ENCODE assay signal across 16 mouse cellular contexts in genomic region chr5:143618585-143618984, GRCm38 (mm10). TPM values are rescaled to one million over a fixed set of nuclear protein-coding genes. Genes with fewer than 3 reads are reported as not detected.
A peak's percentile ranks its signal among the peaks of the same experiment; 100 is the strongest.
DNase-seq lines count a peak whose midpoint lies in the region; ATAC-seq and TF ChIP-seq lines count a peak whose summit lies in the region.
"Had no signal": no experiment of that assay in that cellular context is flagged by ENCODE, and none has a peak within 500 bp of the region (broad histone marks: within the 10 kb centered on the region; RNA-seq: fewer than 3 reads in every experiment).

No protein-coding gene starts in this region.

- H3K27me3 ChIP-seq in heart, embryonic 13.5 days (replicated peaks), result no peaks in the 10 kb centered on the region
- no peaks in the 10 kb centered on the region for H3K27me3 ChIP-seq in heart, adult 2 months (ENCODE audit: control insufficient read depth, insufficient read depth, low read length)
- H3K27me3 ChIP-seq in limb, embryonic 10.5 days (ENCODE audit: low read depth, poor library complexity, severe bottlenecking), result no peaks in the 10 kb centered on the region
- H3K27me3 ChIP-seq in liver, embryonic 16.5 days (ENCODE audit: control insufficient read depth, insufficient read depth, low read depth, low read length), result no peaks in the 10 kb centered on the region
- H3K27me3 ChIP-seq: forebrain, embryonic 15.5 days; midbrain, embryonic 15.5 days had no signal

- peaks cover 4% of the 10 kb centered on the region for H3K79me2 ChIP-seq in heart, adult 2 months (replicated peaks; ENCODE audit: control insufficient read depth, insufficient read depth, low read length)

- peaks cover 52% of the 10 kb centered on the region for H3K4me1 ChIP-seq in heart, embryonic 13.5 days
- peaks cover 7% of the 10 kb centered on the region for H3K4me1 ChIP-seq in heart, adult 2 months (ENCODE audit: control insufficient read depth, insufficient read depth, low read length)
- peaks cover 57% of the 10 kb centered on the region for H3K4me1 ChIP-seq in limb, embryonic 10.5 days
- H3K4me1 ChIP-seq in liver, embryonic 16.5 days (ENCODE audit: control insufficient read depth, low read depth, low read length), result peaks cover 26% of the 10 kb centered on the region

- TF ChIP-seq CTCF in heart, adult 2 months (IDR thresholded peaks at IDR 0.05), result no peak

- no peaks in the 10 kb centered on the region for H3K9me3 ChIP-seq in heart, embryonic 13.5 days
- H3K9me3 ChIP-seq in limb, embryonic 10.5 days (replicated peaks), result no peaks in the 10 kb centered on the region
- no peaks in the 10 kb centered on the region for H3K9me3 ChIP-seq in liver, embryonic 16.5 days (replicated peaks; ENCODE audit: control insufficient read depth, low read length)
- H3K9me3 ChIP-seq: forebrain, embryonic 15.5 days; midbrain, embryonic 15.5 days had no signal

- no peak overlapping the region for H3K4me3 ChIP-seq in heart, embryonic 13.5 days
- no peak overlapping the region for H3K4me3 ChIP-seq in heart, adult 2 months
- no peak overlapping the region for H3K4me3 ChIP-seq in limb, embryonic 10.5 days
- no peak overlapping the region for H3K4me3 ChIP-seq in liver, embryonic 16.5 days (ENCODE audit: low read depth, low read length)
- H3K4me3 ChIP-seq: forebrain, embryonic 15.5 days; midbrain, embryonic 15.5 days had no signal

- 46% methylated on average over 7 of the region's 7 CpGs for WGBS in heart, embryonic 13.5 days
- 64% methylated on average over 7 of the region's 7 CpGs for WGBS in heart, adult 2 months
- 68% methylated on average over 7 of the region's 7 CpGs for WGBS in limb, embryonic 10.5 days
- 23% methylated on average over 7 of the region's 7 CpGs for WGBS in liver, embryonic 16.5 days (ENCODE audit: insufficient replicate concordance)

- TF ChIP-seq POLR2A in heart, adult 2 months (IDR thresholded peaks at IDR 0.05; ENCODE audit: insufficient read depth, low read depth, low read length), result no peak

- no peak overlapping the region for H3K9ac ChIP-seq in heart, embryonic 13.5 days
- no peak overlapping the region for H3K9ac ChIP-seq in heart, adult 2 months (ENCODE audit: low read depth, low read length)
- no peak overlapping the region for H3K9ac ChIP-seq in liver, embryonic 16.5 days (ENCODE audit: low read depth, low read length)
- H3K9ac ChIP-seq: forebrain, embryonic 15.5 days; lung, embryonic 14.5 days; midbrain, embryonic 15.5 days had no signal

- no peak for DNase-seq in heart, adult 2 months
- peak; percentile 40 for DNase-seq in lung, postnatal 10 days
- no peak for DNase-seq in lung, postnatal 25 days (ENCODE audit: low spot score)
- DNase-seq in limb, embryonic 10.5 days (ENCODE audit: low spot score), result no peak
- no peak for DNase-seq in thymus, adult 18-20 months
- DNase-seq in cerebellum, postnatal 36 days, result no peak
- DNase-seq: adrenal gland, postnatal 25 days; cerebellum, adult 2 months; lung, embryonic 14.5 days; right cerebral cortex, postnatal 4 days; thymus, postnatal 4 days had no signal

- intact Hi-C loops in heart, adult 2 months (cut with DNase I), result no loop called here

- no peak for ATAC-seq in heart, embryonic 13.5 days (ENCODE audit: extremely low read depth, insufficient number of reproducible peaks, low FRiP score, low TSS enrichment)
- no peak for ATAC-seq in liver, embryonic 16.5 days (ENCODE audit: low read depth)
- ATAC-seq: forebrain, embryonic 15.5 days; hindbrain, postnatal 0 days; midbrain, embryonic 15.5 days had no signal

- H3K27ac ChIP-seq in heart, embryonic 13.5 days (replicated peaks), result peak overlapping the region; percentile 73
- H3K27ac ChIP-seq in heart, adult 2 months, result no peak overlapping the region; the same call in 1 of the 2 replicates
- peak overlapping the region; percentile 75; the same call in 1 of the 2 replicates for H3K27ac ChIP-seq in limb, embryonic 10.5 days
- H3K27ac ChIP-seq in liver, embryonic 16.5 days (ENCODE audit: low read length), result no peak overlapping the region
- H3K27ac ChIP-seq: forebrain, embryonic 15.5 days; hindbrain, postnatal 0 days had no signal

- H3K36me3 ChIP-seq in heart, embryonic 13.5 days, result no peaks in the 10 kb centered on the region
- H3K36me3 ChIP-seq in heart, adult 2 months (ENCODE audit: control insufficient read depth, insufficient read depth, low read length), result no peaks in the 10 kb centered on the region
- H3K36me3 ChIP-seq in limb, embryonic 10.5 days, result no peaks in the 10 kb centered on the region
- no peaks in the 10 kb centered on the region for H3K36me3 ChIP-seq in liver, embryonic 16.5 days (ENCODE audit: control insufficient read depth, insufficient read depth)
- H3K36me3 ChIP-seq: forebrain, embryonic 15.5 days; midbrain, embryonic 15.5 days had no signal

- TF ChIP-seq EP300 in heart, adult 2 months (IDR thresholded peaks at IDR 0.05; ENCODE audit: insufficient read depth, low read depth, low read length), result no peak

- no peak overlapping the region for H3K4me2 ChIP-seq in heart, embryonic 13.5 days
- H3K4me2 ChIP-seq in liver, embryonic 16.5 days (ENCODE audit: low read depth, low read length), result peak overlapping the region; percentile 18; the same call in 1 of the 2 replicates
- H3K4me2 ChIP-seq: forebrain, embryonic 15.5 days; lung, embryonic 14.5 days; midbrain, embryonic 15.5 days had no signal

RNA-seq across cellular contexts. Expression of gene Cyth3, which starts 3.7 kb away (rescaled TPM):
- polyA plus RNA-seq in heart, embryonic 13.5 days (2015; fragmentation: Nextera tagmentation; extraction: Ambion mirVana), result 36.8 and 41.4 TPM in 2 replicates
- total RNA-seq in heart, adult 2 months (2021), result 10 to 100 TPM; 26.1 to 44.6 TPM
- polyA plus RNA-seq in heart, adult 2 months (2012; rRNA removed), result 25.1 and 39.2 TPM in 2 replicates
- polyA plus RNA-seq in limb, embryonic 10.5 days (2016; fragmentation: Nextera tagmentation; extraction: Ambion mirVana), result 47.5 and 59.2 TPM in 2 replicates
- 34.7 and 35.9 TPM in 2 replicates for polyA plus RNA-seq in liver, embryonic 16.5 days (2015; fragmentation: Nextera tagmentation; extraction: Ambion mirVana)

Comparison
In these comparisons a context has a peak if more than half of its experiments do, and no peak if none do; other contexts are left out.
1. H3K27ac ChIP-seq: peak in heart, embryonic 13.5 days (single experiment) and limb, embryonic 10.5 days (single experiment); none in heart, adult 2 months (single experiment) and liver, embryonic 16.5 days (single experiment).